Mouse (Mus musculus): ENCODE data around the gene Evx1. TPM values are rescaled to one million over a fixed set of nuclear protein-coding genes. Genes with fewer than 3 reads are reported as not detected.

The Evx1 gene
- total RNA-seq, 1 experiment, result 0.54 TPM

GRCm38 (mm10) chr6:52318271-52318670, 5.0 kb downstream of the Evx1 start:
- no peak for TF ChIP-seq CHD2 (IDR thresholded peaks at IDR 0.05; ENCODE audit: low read depth, low read length)
- no peak for TF ChIP-seq MAFK (IDR thresholded peaks at IDR 0.05; ENCODE audit: insufficient read depth, low read depth, low read length)
- TF ChIP-seq ZC3H11A (IDR thresholded peaks at IDR 0.05; ENCODE audit: borderline replicate concordance, low read depth, low read length), result no peak
- no peak for TF ChIP-seq HCFC1 (IDR thresholded peaks at IDR 0.05; ENCODE audit: borderline replicate concordance, insufficient read depth, low read length)
- no peak for TF ChIP-seq ZNF384 (IDR thresholded peaks at IDR 0.05; ENCODE audit: low read depth, low read length)
- peaks cover 0 to 18% of the 10 kb centered on the region in 2 experiments; a peak in 1 of 4 replicates for H3K4me1 ChIP-seq (ENCODE audit: control insufficient read depth in 2 of 2, insufficient read depth in 2 of 2, low read length in 2 of 2, poor library complexity in 1 of 2)

DNA sequence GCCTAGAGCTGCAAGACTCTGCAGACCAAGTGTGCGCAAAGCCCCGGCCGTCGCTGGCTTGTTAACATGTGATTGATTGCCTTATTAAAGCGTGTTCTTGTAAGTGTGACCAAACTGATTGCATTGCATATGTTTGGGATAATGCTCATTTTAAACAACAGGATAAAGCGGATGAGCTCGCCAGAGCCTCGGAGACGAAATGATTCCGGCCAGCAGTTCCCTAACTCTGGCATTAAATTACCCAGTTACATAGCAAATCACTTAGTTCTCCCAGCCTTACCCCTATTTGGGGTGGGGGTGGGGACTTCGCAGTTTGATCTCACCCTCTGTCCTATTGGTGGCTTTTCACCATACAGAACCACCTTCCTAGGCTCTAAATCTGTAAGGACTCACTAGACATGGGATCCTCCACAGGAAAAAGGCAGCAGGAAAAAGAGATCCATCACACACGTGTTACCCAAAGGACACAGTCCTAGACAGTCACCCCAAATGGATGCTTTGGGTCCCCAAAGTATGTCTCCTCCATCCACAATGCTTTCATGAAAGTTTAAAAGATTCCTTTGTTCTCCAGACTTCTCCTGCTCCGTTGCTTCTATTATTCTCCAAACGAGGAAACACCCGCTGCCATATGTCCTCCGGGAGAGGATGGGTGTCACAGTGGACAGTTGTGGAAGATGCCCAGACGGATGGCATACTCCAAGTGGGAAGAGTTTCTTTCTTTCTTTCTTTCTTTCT, 6.8 kb downstream of the Evx1 start:
- H3K27ac ChIP-seq (ENCODE audit: insufficient read depth, low read depth, low read length, poor library complexity, severe bottlenecking), result no peak overlapping the region
- no peak overlapping the region for H3K9ac ChIP-seq (ENCODE audit: insufficient read depth, low read depth, low read length, poor library complexity, severe bottlenecking)
- H3K9me3 ChIP-seq (ENCODE audit: control insufficient read depth, insufficient read depth, low read depth, low read length), result no peaks in the 10 kb centered on the region
- no peak overlapping the region for H3K4me3 ChIP-seq (ENCODE audit: insufficient read depth in 1 of 2, low read depth in 1 of 2, low read length in 2 of 2, poor library complexity in 1 of 2, severe bottlenecking in 1 of 2)
- TF ChIP-seq HCFC1 (IDR thresholded peaks at IDR 0.05; ENCODE audit: borderline replicate concordance, insufficient read depth, low read length), result no peak
- no peak for TF ChIP-seq ZC3H11A (IDR thresholded peaks at IDR 0.05; ENCODE audit: borderline replicate concordance, low read depth, low read length)
- no peak for TF ChIP-seq ZNF384 (IDR thresholded peaks at IDR 0.05; ENCODE audit: low read depth, low read length)
- no peak for TF ChIP-seq CHD2 (IDR thresholded peaks at IDR 0.05; ENCODE audit: low read depth, low read length)
- no peak for TF ChIP-seq MAFK (IDR thresholded peaks at IDR 0.05; ENCODE audit: insufficient read depth, low read depth, low read length)
- no peak for DNase-seq (ENCODE audit: low read depth, low spot score)
- H3K4me1 ChIP-seq (ENCODE audit: control insufficient read depth in 2 of 2, insufficient read depth in 2 of 2, low read length in 2 of 2, poor library complexity in 1 of 2), result peaks cover 0 to 9% of the 10 kb centered on the region in 2 experiments; a peak in 1 of 4 replicates
- no peaks in the 10 kb centered on the region for H3K36me3 ChIP-seq (ENCODE audit: control insufficient read depth, insufficient read depth, low read length, poor library complexity, severe bottlenecking)
- in situ Hi-C loops (cut with MboI; ENCODE audit: low sequenced_read_pairs in 2 of 2, unreplicated experiment in 2 of 2), result loop anchor here (10.0 kb wide), 4 partner anchors 65 to 1145 kb away; partner anchors contain the start of genes 5730596B20Rik (in 1 of the 2) and Hoxa2 (in 1 of the 2)

More at GRCm38 (mm10) chr6:52318271-52318670, 5.0 kb downstream of the Evx1 start:
- Histone ChIP-seq H3K4me3 (ENCODE audit: insufficient read depth in 1 of 2, low read depth in 1 of 2, low read length in 2 of 2, poor library complexity in 1 of 2, severe bottlenecking in 1 of 2) (no peak overlapping the region), H3K9ac (ENCODE audit: insufficient read depth, low read depth, low read length, poor library complexity, severe bottlenecking) (no peak overlapping the region), H3K27ac (ENCODE audit: insufficient read depth, low read depth, low read length, poor library complexity, severe bottlenecking) (no peak overlapping the region), H3K9me3 (ENCODE audit: control insufficient read depth, insufficient read depth, low read depth, low read length) (no peaks in the 10 kb centered on the region), H3K36me3 (ENCODE audit: control insufficient read depth, insufficient read depth, low read length, poor library complexity, severe bottlenecking) (no peaks in the 10 kb centered on the region)
- in situ Hi-C loops (cut with MboI; ENCODE audit: low sequenced_read_pairs in 2 of 2, unreplicated experiment in 2 of 2), result loop anchor here (10.0 kb wide), 4 partner anchors 63 to 1143 kb away; partner anchors contain the start of genes 5730596B20Rik (in 1 of the 2) and Hoxa2 (in 1 of the 2)
- DNase-seq (ENCODE audit: low read depth, low spot score), result no peak

- Histone ChIP-seq H3K4me1 (ENCODE audit: control insufficient read depth in 2 of 2, insufficient read depth in 2 of 2, low read length in 2 of 2, poor library complexity in 1 of 2) (peaks cover 0 to 2% of the 10 kb centered on the region in 2 experiments; a peak in 1 of 4 replicates), H3K27ac (ENCODE audit: insufficient read depth, low read depth, low read length, poor library complexity, severe bottlenecking) (no peak overlapping the region), H3K9ac (ENCODE audit: insufficient read depth, low read depth, low read length, poor library complexity, severe bottlenecking) (no peak overlapping the region), H3K36me3 (ENCODE audit: control insufficient read depth, insufficient read depth, low read length, poor library complexity, severe bottlenecking) (no peaks in the 10 kb centered on the region), H3K4me3 (ENCODE audit: insufficient read depth in 1 of 2, low read depth in 1 of 2, low read length in 2 of 2, poor library complexity in 1 of 2, severe bottlenecking in 1 of 2) (no peak overlapping the region), H3K9me3 (ENCODE audit: control insufficient read depth, insufficient read depth, low read depth, low read length) (no peaks in the 10 kb centered on the region)
- in situ Hi-C loops (cut with MboI; ENCODE audit: low sequenced_read_pairs in 2 of 2, unreplicated experiment in 2 of 2), result no loop called here
- TF ChIP-seq ZC3H11A (IDR thresholded peaks at IDR 0.05; ENCODE audit: borderline replicate concordance, low read depth, low read length) (no peak), ZNF384 (IDR thresholded peaks at IDR 0.05; ENCODE audit: low read depth, low read length) (no peak), CHD2 (IDR thresholded peaks at IDR 0.05; ENCODE audit: low read depth, low read length) (no peak), MAFK (IDR thresholded peaks at IDR 0.05; ENCODE audit: insufficient read depth, low read depth, low read length) (no peak), HCFC1 (IDR thresholded peaks at IDR 0.05; ENCODE audit: borderline replicate concordance, insufficient read depth, low read length) (no peak)
- DNase-seq (ENCODE audit: low read depth, low spot score), result no peak
Observed at GRCm38 (mm10) chr6:52320966-52321825, 7.9 kb downstream of the Evx1 start.

DNA sequence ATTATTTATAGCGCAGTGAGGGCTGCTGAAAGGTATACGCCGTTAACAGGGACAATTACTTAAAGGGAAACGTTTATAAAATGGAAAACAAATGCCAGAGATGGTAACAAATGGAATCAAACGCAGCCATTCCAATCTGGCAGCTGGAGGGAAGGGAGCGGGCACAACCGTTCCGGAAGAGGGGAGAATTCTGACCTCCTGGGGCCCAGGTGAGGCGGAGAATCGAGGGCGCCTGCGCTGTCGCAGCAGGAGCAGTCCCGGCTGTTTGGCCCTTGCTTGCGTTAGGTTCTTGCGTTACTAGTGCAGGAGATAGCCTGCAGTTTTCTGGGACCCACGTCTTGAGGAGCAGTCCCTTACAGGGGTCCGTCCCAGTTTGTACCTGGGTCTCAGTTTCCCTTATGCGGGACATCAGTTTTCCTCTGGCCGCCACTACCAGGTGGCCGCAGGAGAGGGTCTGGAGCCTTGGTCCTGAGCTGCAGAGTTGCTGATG, 8.6 kb downstream of the Evx1 start:
- H3K9ac ChIP-seq (ENCODE audit: insufficient read depth, low read depth, low read length, poor library complexity, severe bottlenecking), result no peak overlapping the region
- peak overlapping the region; percentile 1 to 7; a peak in 1 of 4 replicates for H3K4me3 ChIP-seq (ENCODE audit: insufficient read depth in 1 of 2, low read depth in 1 of 2, low read length in 2 of 2, poor library complexity in 1 of 2, severe bottlenecking in 1 of 2)
- H3K36me3 ChIP-seq (ENCODE audit: control insufficient read depth, insufficient read depth, low read length, poor library complexity, severe bottlenecking), result no peaks in the 10 kb centered on the region
- DNase-seq (ENCODE audit: low read depth, low spot score), result no peak
- H3K27ac ChIP-seq (ENCODE audit: insufficient read depth, low read depth, low read length, poor library complexity, severe bottlenecking), result no peak overlapping the region
- in situ Hi-C loops (cut with MboI; ENCODE audit: low sequenced_read_pairs in 2 of 2, unreplicated experiment in 2 of 2), result no loop called here
- H3K4me1 ChIP-seq (ENCODE audit: control insufficient read depth in 2 of 2, insufficient read depth in 2 of 2, low read length in 2 of 2, poor library complexity in 1 of 2), result no peaks in the 10 kb centered on the region
- no peak for TF ChIP-seq HCFC1 (IDR thresholded peaks at IDR 0.05; ENCODE audit: borderline replicate concordance, insufficient read depth, low read length)
- TF ChIP-seq MAFK (IDR thresholded peaks at IDR 0.05; ENCODE audit: insufficient read depth, low read depth, low read length), result no peak
- TF ChIP-seq CHD2 (IDR thresholded peaks at IDR 0.05; ENCODE audit: low read depth, low read length), result no peak
- TF ChIP-seq ZC3H11A (IDR thresholded peaks at IDR 0.05; ENCODE audit: borderline replicate concordance, low read depth, low read length), result no peak
- no peaks in the 10 kb centered on the region for H3K9me3 ChIP-seq (ENCODE audit: control insufficient read depth, insufficient read depth, low read depth, low read length)
